26 mouse cellular contexts compared by ENCODE assay signal in the genomic region with DNA sequence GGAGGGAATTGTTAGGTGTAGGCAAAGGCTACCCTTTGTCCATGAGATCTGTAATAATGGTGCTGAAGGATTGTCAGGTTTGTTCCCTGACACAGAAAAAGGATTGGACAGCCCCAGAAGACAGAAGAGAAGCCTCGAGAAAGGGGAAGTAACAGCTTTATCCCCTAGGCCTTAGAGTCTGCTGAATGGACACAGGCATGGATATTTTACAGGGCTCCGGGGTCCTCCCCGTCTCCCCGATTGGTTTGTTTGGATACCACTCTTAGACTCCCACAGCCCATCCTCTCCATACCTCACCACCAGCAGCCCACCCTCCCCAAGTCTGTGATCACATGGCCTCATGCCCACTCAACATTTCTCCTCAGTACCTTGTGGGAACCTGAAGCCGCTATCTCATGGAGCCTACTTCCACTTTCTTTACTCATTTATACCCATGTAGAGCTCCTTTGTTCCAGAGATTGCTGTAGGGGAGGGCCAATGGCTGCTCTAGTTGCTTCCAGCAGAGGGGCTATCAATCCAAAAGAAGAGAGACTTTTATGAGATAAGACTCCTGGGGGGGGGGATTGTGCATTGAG.
DNase-seq lines count a peak whose midpoint lies in the region; ATAC-seq and TF ChIP-seq lines count a peak whose summit lies in the region.
"Had no signal": no experiment of that assay in that cellular context is flagged by ENCODE, and none has a peak within 500 bp of the region (broad histone marks: within the 10 kb centered on the region; RNA-seq: fewer than 3 reads in every experiment).

No protein-coding gene starts in this region.

- H3K27ac ChIP-seq in liver, embryonic 11.5 days (ENCODE audit: low read depth, low read length), result no peak overlapping the region
- no peak overlapping the region for H3K27ac ChIP-seq in liver, embryonic 12.5 days
- H3K27ac ChIP-seq in limb, embryonic 10.5 days, result no peak overlapping the region
- no peak overlapping the region for H3K27ac ChIP-seq in left cerebral cortex, adult 2 months
- H3K27ac ChIP-seq: embryonic facial prominence, embryonic 15.5 days; forebrain, embryonic 10.5 days; gastrocnemius, adult 2 months; hindbrain, embryonic 13.5 days; hindbrain, postnatal 0 days had no signal

- intact Hi-C loops in left cerebral cortex, adult 2 months (cut with DNase I), result no loop called here

- no peaks in the 10 kb centered on the region for H3K9me3 ChIP-seq in liver, embryonic 11.5 days (ENCODE audit: control insufficient read depth, low read length)
- no peaks in the 10 kb centered on the region for H3K9me3 ChIP-seq in liver, embryonic 12.5 days (replicated peaks)
- no peaks in the 10 kb centered on the region for H3K9me3 ChIP-seq in limb, embryonic 10.5 days (replicated peaks)
- H3K9me3 ChIP-seq: embryonic facial prominence, embryonic 15.5 days; forebrain, embryonic 10.5 days; G1E; heart, embryonic 12.5 days; hindbrain, embryonic 13.5 days had no signal

- no peaks in the 10 kb centered on the region for H3K4me1 ChIP-seq in liver, embryonic 11.5 days (replicated peaks; ENCODE audit: control insufficient read depth, insufficient read depth, low read length)
- no peaks in the 10 kb centered on the region for H3K4me1 ChIP-seq in liver, embryonic 12.5 days
- peaks cover 9% of the 10 kb centered on the region for H3K4me1 ChIP-seq in limb, embryonic 10.5 days
- H3K4me1 ChIP-seq: embryonic facial prominence, embryonic 15.5 days; forebrain, embryonic 10.5 days; heart, embryonic 12.5 days; hindbrain, embryonic 13.5 days had no signal

- DNase-seq in cerebellum, adult 11-12 months, result peak; percentile 7
- DNase-seq in cerebellum, adult 9-10 months, result no peak
- peak; percentile 27 for DNase-seq in liver, embryonic 11.5 days (ENCODE audit: low spot score)
- peak; percentile 26 for DNase-seq in testis, postnatal 10 days (ENCODE audit: low spot score)
- no peak for DNase-seq in testis, postnatal 14 days (ENCODE audit: low spot score)
- DNase-seq in limb, embryonic 10.5 days (ENCODE audit: low spot score), result peak; percentile 18
- DNase-seq in left cerebral cortex, adult 2 months (ENCODE audit: extremely low spot score in 1 of 2, low spot score in 2 of 2), result no peak
- DNase-seq: adrenal gland, postnatal 14 days; B cell, adult 2 months; cerebellum, adult 18-20 months; embryo, embryonic 11 days; gastrocnemius, adult 2 months; gastrocnemius, postnatal 25 days; heart, adult 18-20 months had no signal

- no peak for ATAC-seq in liver, embryonic 11.5 days (replicated peaks; ENCODE audit: low FRiP score)
- no peak for ATAC-seq in liver, embryonic 12.5 days
- ATAC-seq: activated CD4-positive, CD25-positive, alpha-beta regulatory T cell, adult 4 months; CD4-positive, CD25-positive, alpha-beta regulatory T cell, adult 4 months; forebrain, embryonic 14.5 days; hindbrain, postnatal 0 days; Patski had no signal

- H3K36me3 ChIP-seq in liver, embryonic 11.5 days (ENCODE audit: control insufficient read depth, insufficient read depth, low read length), result no peaks in the 10 kb centered on the region
- H3K36me3 ChIP-seq in liver, embryonic 12.5 days, result no peaks in the 10 kb centered on the region
- no peaks in the 10 kb centered on the region for H3K36me3 ChIP-seq in limb, embryonic 10.5 days
- H3K36me3 ChIP-seq: embryonic facial prominence, embryonic 15.5 days; forebrain, embryonic 10.5 days; G1E; heart, embryonic 12.5 days had no signal

- H3K4me3 ChIP-seq in liver, embryonic 11.5 days (ENCODE audit: low read depth, low read length), result no peak overlapping the region
- H3K4me3 ChIP-seq in liver, embryonic 12.5 days, result no peak overlapping the region
- H3K4me3 ChIP-seq in limb, embryonic 10.5 days, result no peak overlapping the region
- no peak overlapping the region for H3K4me3 ChIP-seq in left cerebral cortex, adult 2 months
- H3K4me3 ChIP-seq: embryonic facial prominence, embryonic 15.5 days; erythroblast, embryonic 14.5 days; forebrain, embryonic 10.5 days; gastrocnemius, adult 2 months; heart, embryonic 12.5 days; hindbrain, embryonic 13.5 days had no signal

- TF ChIP-seq CTCF in left cerebral cortex, adult 2 months (IDR thresholded peaks at IDR 0.05), result no peak

- no peak overlapping the region for H3K4me2 ChIP-seq in liver, embryonic 11.5 days
- no peak overlapping the region for H3K4me2 ChIP-seq in liver, embryonic 12.5 days
- H3K4me2 ChIP-seq: embryonic facial prominence, embryonic 15.5 days; heart, embryonic 12.5 days; hindbrain, embryonic 13.5 days had no signal

- H3K9ac ChIP-seq in liver, embryonic 11.5 days (ENCODE audit: low read depth, low read length), result no peak overlapping the region
- no peak overlapping the region for H3K9ac ChIP-seq in liver, embryonic 12.5 days
- H3K9ac ChIP-seq: embryonic facial prominence, embryonic 15.5 days; heart, embryonic 12.5 days; hindbrain, embryonic 13.5 days had no signal

- WGBS in liver, embryonic 11.5 days, result 72% methylated on average over 5 of the region's 5 CpGs
- 64% methylated on average over 5 of the region's 5 CpGs for WGBS in liver, embryonic 12.5 days (ENCODE audit: insufficient replicate concordance)
- 92% methylated on average over 5 of the region's 5 CpGs for WGBS in limb, embryonic 10.5 days

- H3K27me3 ChIP-seq in liver, embryonic 11.5 days (replicated peaks; ENCODE audit: control insufficient read depth, insufficient read depth, low read length), result no peaks in the 10 kb centered on the region
- no peaks in the 10 kb centered on the region for H3K27me3 ChIP-seq in liver, embryonic 12.5 days (replicated peaks)
- no peaks in the 10 kb centered on the region for H3K27me3 ChIP-seq in limb, embryonic 10.5 days (ENCODE audit: low read depth, poor library complexity, severe bottlenecking)
- H3K27me3 ChIP-seq: embryonic facial prominence, embryonic 15.5 days; heart, embryonic 12.5 days; hindbrain, embryonic 13.5 days; Patski had no signal

Comparison
In these comparisons a context has a peak if more than half of its experiments do, and no peak if none do; other contexts are left out.
1. DNase-seq: peak in cerebellum, adult 11-12 months (single experiment), liver, embryonic 11.5 days (single experiment), testis, postnatal 10 days (single experiment) and limb, embryonic 10.5 days (single experiment); none in cerebellum, adult 9-10 months (single experiment), testis, postnatal 14 days (single experiment) and left cerebral cortex, adult 2 months (0 of 2).